9 mouse cellular contexts compared by ENCODE assay signal in the genomic region with DNA sequence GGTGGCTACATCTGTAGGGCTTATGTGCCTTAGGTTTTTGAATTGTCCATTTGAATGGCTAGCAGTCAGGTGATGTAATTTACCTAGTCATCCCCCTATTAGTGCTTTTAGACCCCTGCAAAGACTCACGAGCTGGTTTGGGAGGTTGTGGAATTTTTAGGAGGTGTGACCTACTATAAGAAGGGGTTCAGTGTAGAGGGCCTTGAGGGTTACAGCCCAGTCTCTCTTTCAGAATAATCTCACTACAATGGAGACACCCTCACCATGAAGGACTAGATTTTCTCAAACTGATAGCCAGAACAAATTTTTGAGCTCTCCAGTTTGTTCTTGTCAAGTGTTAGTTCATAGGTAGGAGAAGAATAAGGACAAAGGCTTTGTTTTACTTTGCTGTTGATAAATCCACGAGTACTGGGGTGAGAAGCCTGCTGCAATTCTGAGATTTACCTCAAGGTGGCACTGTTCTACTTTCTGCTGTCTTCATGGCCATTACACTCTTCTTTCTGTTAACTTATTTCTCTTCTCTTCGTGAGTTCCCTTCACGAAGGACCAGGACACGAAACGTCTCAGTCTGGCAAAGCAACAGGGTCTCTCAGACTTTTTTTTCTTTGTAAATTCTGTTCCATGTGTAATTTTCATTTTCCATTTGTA. TPM values are rescaled to one million over a fixed set of nuclear protein-coding genes. Genes with fewer than 3 reads are reported as not detected.
DNase-seq lines count a peak whose midpoint lies in the region; ATAC-seq and TF ChIP-seq lines count a peak whose summit lies in the region.
"Had no signal": no experiment of that assay in that cellular context is flagged by ENCODE, and none has a peak within 500 bp of the region (broad histone marks: within the 10 kb centered on the region; RNA-seq: fewer than 3 reads in every experiment).

No protein-coding gene starts in this region.

- TF ChIP-seq CTCF in hindbrain, postnatal 0 days (IDR thresholded peaks at IDR 0.05; ENCODE audit: low read depth): peak; percentile 93

- H3K27ac ChIP-seq in embryonic facial prominence, embryonic 11.5 days (replicated peaks; ENCODE audit: low read depth, low read length): no peak overlapping the region
- no peak overlapping the region for H3K27ac ChIP-seq in hindbrain, postnatal 0 days
- no peak overlapping the region for H3K27ac ChIP-seq in neural tube, embryonic 13.5 days (replicated peaks)

- 62% methylated on average over 6 of the region's 6 CpGs for WGBS in embryonic facial prominence, embryonic 11.5 days
- WGBS in hindbrain, postnatal 0 days: 18% methylated on average over 6 of the region's 6 CpGs
- WGBS in neural tube, embryonic 13.5 days: 40% methylated on average over 6 of the region's 6 CpGs

- peak; percentile 15 for DNase-seq in ovary, postnatal 10 days (ENCODE audit: low spot score)
- no peak for DNase-seq in ovary, postnatal 36 days (ENCODE audit: low spot score)
- DNase-seq in adrenal gland, postnatal 25 days: peak; percentile 33
- DNase-seq in embryonic facial prominence, embryonic 11.5 days (ENCODE audit: low spot score): peak; percentile 79
- DNase-seq in hindbrain, postnatal 0 days (ENCODE audit: low spot score): peak; percentile 91
- DNase-seq in left cerebral cortex, postnatal 36 days (ENCODE audit: low spot score in 2 of 2): peak; percentile 53 to 77

- H3K9ac ChIP-seq in embryonic facial prominence, embryonic 11.5 days (replicated peaks; ENCODE audit: low read length): no peak overlapping the region
- H3K9ac ChIP-seq in hindbrain, postnatal 0 days (replicated peaks; ENCODE audit: low read length): no peak overlapping the region
- H3K9ac ChIP-seq in neural tube, embryonic 13.5 days: no peak overlapping the region

- no peaks in the 10 kb centered on the region for H3K36me3 ChIP-seq in embryonic facial prominence, embryonic 11.5 days (replicated peaks; ENCODE audit: control insufficient read depth, insufficient read depth, low read depth, low read length)
- H3K36me3 ChIP-seq in hindbrain, postnatal 0 days (ENCODE audit: insufficient read depth, low read length): no peaks in the 10 kb centered on the region
- H3K36me3 ChIP-seq in neural tube, embryonic 13.5 days: no peaks in the 10 kb centered on the region

- no peaks in the 10 kb centered on the region for H3K27me3 ChIP-seq in embryonic facial prominence, embryonic 11.5 days (ENCODE audit: control insufficient read depth, insufficient read depth, low read length)
- no peaks in the 10 kb centered on the region for H3K27me3 ChIP-seq in hindbrain, postnatal 0 days (ENCODE audit: insufficient read depth, low read length)
- H3K27me3 ChIP-seq in neural tube, embryonic 13.5 days: no peaks in the 10 kb centered on the region

- ATAC-seq in embryonic facial prominence, embryonic 11.5 days (replicated peaks; ENCODE audit: insufficient number of reproducible peaks, low FRiP score, low TSS enrichment, low read depth): no peak
- ATAC-seq in hindbrain, postnatal 0 days: peak; percentile 78; the same call in 1 of the 2 replicates
- ATAC-seq in neural tube, embryonic 13.5 days (ENCODE audit: low read depth): peak; percentile 86
- ATAC-seq in granulocyte monocyte progenitor cell, adult 5-6 weeks (replicated peaks; ENCODE audit: poor library complexity, severe bottlenecking): no peak; the same call in 1 of the 2 replicates

- no peaks in the 10 kb centered on the region for H3K4me1 ChIP-seq in embryonic facial prominence, embryonic 11.5 days (ENCODE audit: control insufficient read depth, insufficient read depth, low read length)
- no peaks in the 10 kb centered on the region for H3K4me1 ChIP-seq in hindbrain, postnatal 0 days (ENCODE audit: insufficient read depth, low read length)
- no peaks in the 10 kb centered on the region for H3K4me1 ChIP-seq in neural tube, embryonic 13.5 days (replicated peaks)

- H3K9me3 ChIP-seq in embryonic facial prominence, embryonic 11.5 days (replicated peaks; ENCODE audit: control insufficient read depth, low read length): no peaks in the 10 kb centered on the region
- no peaks in the 10 kb centered on the region for H3K9me3 ChIP-seq in hindbrain, postnatal 0 days (ENCODE audit: low read length)
- H3K9me3 ChIP-seq in neural tube, embryonic 13.5 days: no peaks in the 10 kb centered on the region

- intact Hi-C loops in left cerebral cortex, postnatal 36 days (cut with DNase I): loop anchor here (1.0 to 5.0 kb wide), 3 partner anchors 170 to 1181 kb away; a partner anchor contains a TSS

- H3K4me3 ChIP-seq in embryonic facial prominence, embryonic 11.5 days (ENCODE audit: low read depth, low read length): no peak overlapping the region
- no peak overlapping the region for H3K4me3 ChIP-seq in hindbrain, postnatal 0 days (ENCODE audit: low read length)
- H3K4me3 ChIP-seq in neural tube, embryonic 13.5 days: no peak overlapping the region

- no peak overlapping the region for H3K4me2 ChIP-seq in embryonic facial prominence, embryonic 11.5 days (ENCODE audit: low read depth, low read length)
- no peak overlapping the region for H3K4me2 ChIP-seq in hindbrain, postnatal 0 days (ENCODE audit: low read depth, low read length)
- no peak overlapping the region for H3K4me2 ChIP-seq in neural tube, embryonic 13.5 days

RNA-seq across cellular contexts. Expression of a gene that starts 52.0 kb away (rescaled TPM):
- total RNA-seq in adrenal gland, postnatal 25 days (2021): 9.6 and 11.8 TPM in 2 replicates
- 0.98 and 2.3 TPM in 2 replicates for polyA plus RNA-seq in embryonic facial prominence, embryonic 11.5 days (2014; fragmentation: Nextera tagmentation; extraction: Ambion mirVana)
- total RNA-seq in hindbrain, postnatal 0 days (2014; rRNA removed): 0.43 and 1.2 TPM in 2 replicates
- 1.5 and 1.8 TPM in 2 replicates for polyA plus RNA-seq in hindbrain, postnatal 0 days (2015; fragmentation: Nextera tagmentation; extraction: Ambion mirVana)
- total RNA-seq in left cerebral cortex, postnatal 36 days (2021): under 1 TPM; 0.30 to 0.32 TPM
- 0.28 and 0.48 TPM in 2 replicates for polyA plus RNA-seq in neural tube, embryonic 13.5 days (2015; fragmentation: Nextera tagmentation; extraction: Ambion mirVana)
- total RNA-seq in granulocyte monocyte progenitor cell, adult 5-6 weeks (2014; fragmentation: Nextera tagmentation): not detected in 2 replicates
- total RNA-seq in granulocyte monocyte progenitor cell, adult 5-6 weeks (2017): not detected in 2 replicates
- polyA plus RNA-seq: small intestine, adult 2 months had no signal

Comparison
In these comparisons a context has a peak if more than half of its experiments do, and no peak if none do; other contexts are left out.
1. ATAC-seq: peak in hindbrain, postnatal 0 days (single experiment) and neural tube, embryonic 13.5 days (single experiment); none in embryonic facial prominence, embryonic 11.5 days (single experiment) and granulocyte monocyte progenitor cell, adult 5-6 weeks (single experiment).